Mouse (Mus musculus) bone marrow macrophage, adult 2 months (primary cell): ENCODE results near the gene Dnah8.

Source experiments
- CTCF ChIP-seq: IDR thresholded peaks from 2 replicates; pipeline ENCODE4 v1.5.1; 2012; ENCODE audit warnings: low read depth, mild to moderate bottlenecking, low read length, moderate library complexity
- POLR2A ChIP-seq: IDR thresholded peaks from 2 replicates; pipeline ENCODE4 v1.6.1; 2012; ENCODE audit warnings: mild to moderate bottlenecking, low read depth, low read length, borderline replicate concordance

GRCm38 (mm10) chr17:30880391-30880790 is 256.2 kb downstream of the Dnah8 start:
- TF ChIP-seq POLR2A = no peak
- TF ChIP-seq CTCF = no peak
